Mouse (Mus musculus): ENCODE results near the gene Tmem9b. TPM values are rescaled to one million over a fixed set of nuclear protein-coding genes. Genes with fewer than 3 reads are reported as not detected.

The Tmem9b gene
- total RNA-seq (2021), result 10 to 100 TPM; 34.8 to 36.9 TPM
- long read RNA-seq, experiment 1, transcript Tmem9b-201 (5 exons, 1,703 nt), result major isoform, 51 of 56 reads
- long read RNA-seq, experiment 1, partial matches to known transcripts, result 5 of 56 reads
- long read RNA-seq, experiment 1, other reads (novel, unspliced or antisense), result 0 of 56 reads
- long read RNA-seq, experiment 2, transcript Tmem9b-201 (5 exons, 1,703 nt), result major isoform, 76 of 87 reads
- long read RNA-seq, experiment 2, partial matches to known transcripts, result 7 of 87 reads
- long read RNA-seq, experiment 2, other reads (novel, unspliced or antisense), result 4 of 87 reads

DNA sequence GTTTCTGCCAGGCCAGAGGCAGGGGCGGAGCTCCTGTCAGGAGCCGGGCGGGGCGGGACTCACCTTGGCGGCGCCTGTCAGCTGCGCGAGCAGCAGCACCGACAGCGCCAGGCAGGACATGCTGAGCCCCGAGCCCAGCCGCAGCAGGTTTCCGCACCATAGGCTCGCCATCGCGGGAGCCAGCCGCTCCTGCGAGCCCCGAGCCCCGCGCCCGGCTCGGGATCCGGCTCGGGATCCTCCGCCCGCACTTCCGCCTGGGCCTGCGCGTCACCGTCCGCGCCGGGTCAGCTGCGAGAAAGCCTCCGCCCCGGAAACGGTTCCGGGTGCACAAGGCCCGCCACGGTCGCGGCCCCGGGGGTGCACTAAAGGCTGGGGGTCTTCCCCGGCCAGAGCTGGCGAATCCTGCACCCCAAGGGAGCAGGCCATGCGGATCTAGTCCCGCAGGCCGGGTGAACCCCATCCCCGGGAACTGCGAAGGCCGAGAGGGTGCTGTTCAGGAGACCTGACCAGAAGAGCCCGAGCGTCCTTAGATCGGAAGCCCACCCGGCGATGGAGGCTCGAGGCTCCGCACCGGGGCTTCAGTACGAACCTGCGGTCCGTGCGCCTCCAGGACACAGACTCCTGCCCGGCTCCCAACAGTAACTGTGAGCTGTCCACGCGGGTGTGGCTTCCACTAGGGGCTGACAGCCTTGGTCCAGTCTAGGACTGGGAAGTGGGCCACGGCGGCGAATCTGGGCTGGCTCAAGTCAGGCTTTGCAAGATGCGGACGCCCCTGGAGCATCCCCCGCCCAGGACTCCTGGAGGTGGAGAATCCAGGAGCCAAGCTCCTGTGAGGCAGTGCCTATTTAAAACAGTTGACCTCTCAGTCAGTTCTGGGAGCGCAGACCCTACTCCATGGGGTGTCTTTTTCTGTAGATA, at the start of gene Tmem9b:
TSS of gene Tmem9b (minus strand) at position 868 of the 918 bp plus-strand sequence.
- DNase-seq (ENCODE audit: low spot score in 2 of 2), result peak; percentile 48 to 68

DNA sequence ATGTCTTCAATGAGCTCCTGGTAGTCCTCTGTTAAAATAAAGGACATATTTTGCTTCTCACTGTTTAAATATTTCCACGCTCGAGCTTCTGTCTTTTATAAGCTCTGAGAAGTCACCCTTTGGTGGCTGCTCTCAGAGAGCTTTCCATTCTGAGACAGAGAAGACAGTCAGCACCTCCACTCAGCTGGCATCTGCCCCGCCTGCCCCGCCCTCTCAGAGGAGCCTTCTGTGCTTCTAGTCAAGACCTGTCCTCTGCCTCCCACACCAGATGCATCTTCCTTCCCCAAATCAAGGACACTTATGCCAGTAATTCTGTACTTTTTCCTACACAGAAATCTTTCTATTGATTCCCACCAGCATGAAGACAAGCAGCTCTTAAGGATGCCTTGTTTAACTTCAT, 48.0 kb upstream of the Tmem9b start:
- no peak for DNase-seq (ENCODE audit: low spot score in 2 of 2)

DNA sequence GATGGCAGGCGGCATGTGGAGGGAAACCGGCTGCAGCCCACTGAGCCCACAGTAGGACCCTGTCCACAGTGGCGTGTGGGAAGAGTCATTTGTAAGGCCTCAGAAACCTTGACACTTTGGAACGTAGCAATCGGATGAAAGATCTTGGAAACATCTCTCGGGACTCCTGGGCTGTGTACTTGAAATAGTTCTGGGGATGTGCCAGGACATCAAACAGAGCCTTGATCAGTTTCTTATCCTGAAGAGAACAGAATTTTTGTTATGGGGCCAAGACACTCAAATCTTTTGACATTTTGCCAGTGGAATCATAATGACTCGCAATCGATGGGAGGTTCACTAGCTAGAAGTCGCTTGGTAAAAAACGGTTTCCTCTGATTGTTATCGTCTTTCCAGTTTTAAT, 46.5 kb upstream of the Tmem9b start:
- DNase-seq (ENCODE audit: low spot score in 2 of 2), result no peak

DNA sequence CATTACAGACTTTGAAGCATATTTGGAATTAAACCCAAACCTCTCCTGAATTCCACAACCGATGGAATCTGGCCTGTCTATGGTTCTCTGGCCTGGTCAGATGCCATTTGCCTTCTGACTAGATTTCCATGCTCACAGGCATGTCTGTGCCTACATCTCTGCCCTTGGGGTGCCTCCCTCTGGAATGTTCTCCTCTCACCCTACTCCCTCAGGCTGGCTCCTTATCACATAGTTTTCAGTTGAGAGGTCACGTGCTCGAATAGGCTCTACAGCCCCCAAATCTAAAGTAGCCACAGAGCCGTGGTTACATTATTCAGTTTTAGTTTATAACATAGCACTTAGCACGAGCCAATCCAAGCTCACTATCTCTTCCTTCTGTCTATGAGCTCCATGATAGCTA, 42.9 kb upstream of the Tmem9b start:
- no peak for DNase-seq (ENCODE audit: low spot score in 2 of 2)

DNA sequence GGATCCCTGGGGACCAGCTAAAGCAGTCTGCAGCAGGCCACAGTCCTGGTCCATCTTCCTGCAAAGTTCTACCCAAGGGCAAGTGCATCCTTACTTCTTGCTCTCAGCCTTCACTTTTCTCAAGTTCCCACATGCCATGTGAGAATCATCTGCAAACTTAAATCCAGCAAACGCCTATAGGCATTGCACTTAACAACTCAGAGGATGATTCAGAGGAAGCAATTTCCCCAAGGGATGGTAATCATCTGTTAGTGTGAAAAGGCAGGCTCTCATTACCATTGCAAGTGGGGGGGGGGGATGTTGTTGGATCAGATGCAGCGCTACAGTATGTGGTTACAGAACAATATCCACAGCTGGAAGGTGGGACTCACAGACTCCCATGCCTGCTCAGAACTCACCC, 41.9 kb upstream of the Tmem9b start:
- no peak for DNase-seq (ENCODE audit: low spot score in 2 of 2)

DNA sequence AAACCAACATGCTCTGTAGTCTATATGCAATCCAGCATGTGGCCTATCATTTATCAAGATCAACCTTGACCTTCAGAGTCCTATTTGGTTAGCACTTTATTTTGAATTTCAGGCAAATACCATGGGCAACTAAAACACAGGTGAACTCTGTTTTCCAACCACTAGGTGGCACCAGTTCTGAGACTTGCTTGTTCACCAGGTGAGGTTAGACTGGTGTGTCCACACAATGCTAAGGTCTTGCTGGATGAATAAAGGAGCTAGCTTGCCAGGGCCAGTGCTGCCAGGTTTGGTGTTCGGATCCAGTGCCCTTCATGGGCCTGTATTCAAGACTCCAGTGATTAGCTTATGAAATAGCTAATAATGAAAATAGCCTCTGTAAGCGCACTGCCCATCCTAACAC, 40.1 kb upstream of the Tmem9b start:
- DNase-seq (ENCODE audit: low spot score in 2 of 2), result no peak

DNA sequence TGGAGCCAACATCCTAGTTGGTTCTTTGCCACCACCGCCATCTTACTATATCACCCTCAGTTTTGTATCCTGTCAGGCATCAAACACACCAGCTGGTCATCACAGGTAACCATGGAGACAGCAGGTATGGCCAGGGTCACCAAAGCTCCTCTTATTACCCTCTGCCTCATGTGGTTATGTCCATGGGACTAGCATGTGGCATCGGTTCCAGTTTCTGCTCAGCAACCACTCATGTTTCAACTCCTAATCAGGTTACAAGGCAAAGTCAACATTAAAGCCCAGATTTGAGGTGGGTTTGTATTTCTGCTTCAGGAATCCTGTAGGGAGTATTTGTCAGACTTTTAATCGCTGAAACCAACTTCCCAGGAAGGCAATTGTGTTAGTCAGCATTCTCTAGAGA, 38.1 kb upstream of the Tmem9b start:
- no peak for DNase-seq (ENCODE audit: low spot score in 2 of 2)

DNA sequence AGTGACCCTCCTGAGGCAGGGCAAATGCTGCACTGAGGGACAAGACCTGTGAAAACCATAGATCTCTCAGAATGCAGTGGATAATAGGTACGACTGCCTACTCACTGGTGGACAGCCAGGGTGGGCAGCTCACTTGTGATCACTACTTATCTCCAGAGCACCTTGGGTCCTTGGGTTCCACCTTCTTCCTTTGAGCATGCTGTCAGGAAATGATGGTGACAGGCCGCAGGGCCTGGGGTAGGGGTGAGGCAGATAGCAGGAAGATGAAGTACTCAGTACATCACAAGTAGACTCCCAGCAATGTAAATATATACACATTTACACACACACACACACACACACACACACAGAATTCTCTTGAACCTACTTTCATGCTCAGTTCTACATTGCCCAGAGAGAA, 35.2 kb upstream of the Tmem9b start:
- no peak for DNase-seq (ENCODE audit: low spot score in 2 of 2)

DNA sequence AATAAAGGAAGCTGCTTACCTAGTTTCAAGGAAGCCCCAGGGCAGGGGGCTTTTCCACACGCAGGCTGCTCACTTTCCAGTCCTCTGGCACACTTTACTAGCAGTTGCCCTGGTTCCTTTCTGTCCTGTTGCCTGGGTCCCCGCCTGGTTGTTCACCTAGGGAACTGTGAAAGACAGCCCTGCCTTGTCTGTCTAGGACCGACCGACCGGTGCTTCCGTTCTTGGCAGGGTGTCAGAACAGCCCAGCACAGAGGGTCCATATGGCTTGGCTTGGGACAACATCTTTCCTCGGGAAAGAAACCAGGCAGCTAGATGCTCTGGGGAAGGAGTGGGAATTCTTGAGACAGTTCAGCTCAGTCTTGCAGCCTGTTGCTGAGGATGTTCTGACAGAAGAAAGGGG, 30.6 kb upstream of the Tmem9b start:
- no peak for DNase-seq (ENCODE audit: low spot score in 2 of 2)

DNA sequence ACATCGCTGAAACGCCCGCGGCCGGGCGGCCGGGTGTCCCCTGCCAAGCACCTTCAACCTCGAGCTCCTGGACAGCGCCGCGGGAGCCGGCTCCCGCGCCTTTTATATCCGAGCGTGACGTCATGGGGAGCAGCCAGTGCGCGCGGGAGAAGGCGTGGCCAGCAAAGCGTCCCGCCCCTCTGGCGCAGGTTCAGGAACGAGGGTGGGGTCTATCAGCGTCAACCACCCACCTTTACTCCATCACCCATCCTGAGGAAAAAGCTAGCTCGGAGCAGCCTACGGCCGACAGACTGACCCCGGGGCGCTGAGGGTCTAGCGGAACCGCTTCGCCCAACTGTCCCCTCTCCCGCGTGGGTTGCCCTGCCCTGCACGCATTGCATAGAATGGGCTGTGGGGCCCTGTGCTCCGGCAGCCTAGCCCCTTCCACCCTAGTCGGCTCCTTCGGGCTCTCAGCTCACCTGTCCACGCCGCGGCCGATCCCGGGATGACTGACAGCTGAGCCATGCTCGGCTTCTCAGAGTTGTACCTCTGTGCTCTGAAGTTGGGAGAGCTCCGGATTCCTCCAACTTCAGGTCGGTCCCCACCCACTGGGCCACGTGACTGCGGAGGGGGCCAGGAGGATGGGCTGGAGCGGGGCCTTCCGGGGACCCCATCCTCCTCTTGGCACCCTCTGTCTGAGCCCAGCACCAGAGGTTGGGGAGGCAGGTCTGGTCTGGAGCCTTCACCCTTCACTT, 29.0 kb upstream of the Tmem9b start, which contains the start of gene Nrip3:
TSS of gene Nrip3 (minus strand) at position 556 of the 734 bp plus-strand sequence.
- DNase-seq (ENCODE audit: low spot score in 2 of 2), result peak; percentile 31 to 37

DNA sequence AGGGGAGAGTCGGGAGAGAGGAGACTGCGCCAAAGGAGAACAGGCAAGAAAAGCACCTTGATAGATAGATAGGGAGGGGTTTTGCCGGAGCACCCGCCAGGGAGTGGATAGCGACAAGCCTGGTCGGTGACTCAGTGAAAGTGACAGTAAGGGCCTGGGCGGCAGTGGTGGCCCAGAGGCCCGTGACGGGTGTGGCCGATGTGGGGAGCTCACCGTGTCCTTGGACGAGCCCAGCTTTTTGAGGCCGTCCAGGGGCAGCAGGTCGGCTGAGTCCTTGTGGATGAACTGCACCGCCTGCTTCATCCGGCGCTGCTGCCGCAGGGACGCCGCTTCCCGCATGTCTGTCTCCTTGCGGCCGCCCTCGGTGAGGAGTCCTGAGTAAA, 28.4 kb upstream of the Tmem9b start:
- DNase-seq (ENCODE audit: low spot score in 2 of 2), result no peak

DNA sequence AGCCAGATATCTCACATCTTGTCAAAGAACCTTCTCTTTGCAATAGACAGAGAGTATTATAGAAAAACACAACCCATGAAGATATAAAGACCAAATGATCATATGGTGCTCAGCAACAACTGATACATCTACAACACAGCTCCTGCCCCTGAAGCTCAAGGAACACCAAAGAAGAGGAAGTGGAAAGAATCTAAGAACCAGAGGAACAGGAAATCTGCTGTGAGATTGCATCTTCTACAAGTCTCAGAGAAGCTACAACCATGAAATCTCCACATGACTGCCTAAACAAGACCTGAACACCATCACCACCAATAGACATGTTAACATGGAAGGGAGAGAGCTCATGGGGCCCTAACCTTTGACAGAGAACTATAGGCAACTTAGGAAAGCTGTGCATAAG, 19.6 kb upstream of the Tmem9b start:
- no peak for DNase-seq (ENCODE audit: low spot score in 2 of 2)

DNA sequence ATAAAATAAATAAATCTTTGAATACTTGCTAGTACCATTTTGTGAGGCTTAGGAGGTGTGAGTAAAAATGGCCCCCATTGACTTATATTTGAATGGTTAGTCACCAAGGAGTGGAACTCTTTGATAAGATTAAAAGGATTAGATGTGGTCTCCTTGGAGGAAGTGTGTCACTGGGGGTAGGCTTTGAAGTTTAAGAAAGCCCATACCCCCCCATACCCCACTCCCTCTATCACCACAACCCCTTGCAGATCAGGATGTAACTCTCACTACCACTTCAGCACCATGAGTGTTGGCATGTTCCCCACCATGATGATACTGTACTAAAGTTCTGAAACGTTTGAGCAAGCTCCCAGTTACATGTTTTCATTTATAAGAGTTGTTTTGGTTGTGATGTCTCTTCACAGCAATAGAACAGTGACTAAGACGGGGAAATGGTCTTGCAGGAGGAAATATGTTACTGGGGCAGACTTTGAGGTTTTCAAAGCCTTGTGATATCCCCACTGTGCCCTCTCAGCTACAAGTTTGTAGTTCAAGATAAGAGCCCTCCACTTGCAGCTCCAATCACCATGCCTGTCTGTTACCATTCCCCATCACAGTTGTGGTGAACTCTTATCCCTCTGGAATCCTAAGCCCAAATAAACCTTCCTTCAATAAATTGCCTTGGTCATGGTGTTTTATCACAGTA, 16.2 kb upstream of the Tmem9b start:
- DNase-seq (ENCODE audit: low spot score in 2 of 2), result no peak

DNA sequence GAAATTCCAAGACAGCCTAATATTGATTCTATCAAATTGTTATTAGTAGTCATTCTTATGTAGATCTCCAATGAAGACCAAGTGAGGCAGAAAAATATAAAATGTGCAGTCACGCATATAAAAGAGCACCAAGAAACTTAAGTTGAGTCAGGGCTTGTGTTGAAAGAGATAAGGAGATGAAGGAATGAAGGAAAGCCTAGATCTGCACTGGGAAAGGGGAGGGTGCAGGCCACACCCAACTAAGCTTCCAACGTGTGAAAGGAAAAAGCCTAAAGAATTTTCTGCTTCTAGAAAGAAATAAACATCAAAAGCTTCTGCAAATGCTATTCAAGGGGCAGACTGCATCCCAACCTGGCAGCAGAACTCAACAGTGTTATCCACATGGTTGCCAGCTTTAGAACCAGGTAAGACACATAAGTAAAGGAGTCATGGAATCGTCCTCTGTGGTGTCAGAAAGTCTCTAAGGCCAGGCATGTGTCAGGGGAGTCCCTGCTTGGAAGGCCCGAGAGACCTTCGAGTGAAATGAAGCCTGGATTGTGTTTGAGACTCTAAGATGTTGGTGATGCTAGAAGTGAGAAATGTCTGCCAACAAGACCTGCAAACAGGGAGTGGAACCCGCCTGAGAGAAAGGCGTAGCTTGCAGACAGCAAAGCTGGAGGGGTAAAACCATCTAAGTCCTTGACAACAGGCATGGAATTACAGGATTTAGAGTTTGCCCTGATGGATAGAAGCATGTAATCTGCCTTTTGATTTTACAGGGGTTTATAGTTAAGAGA, 15.1 kb upstream of the Tmem9b start:
- DNase-seq (ENCODE audit: low spot score in 2 of 2), result no peak

DNA sequence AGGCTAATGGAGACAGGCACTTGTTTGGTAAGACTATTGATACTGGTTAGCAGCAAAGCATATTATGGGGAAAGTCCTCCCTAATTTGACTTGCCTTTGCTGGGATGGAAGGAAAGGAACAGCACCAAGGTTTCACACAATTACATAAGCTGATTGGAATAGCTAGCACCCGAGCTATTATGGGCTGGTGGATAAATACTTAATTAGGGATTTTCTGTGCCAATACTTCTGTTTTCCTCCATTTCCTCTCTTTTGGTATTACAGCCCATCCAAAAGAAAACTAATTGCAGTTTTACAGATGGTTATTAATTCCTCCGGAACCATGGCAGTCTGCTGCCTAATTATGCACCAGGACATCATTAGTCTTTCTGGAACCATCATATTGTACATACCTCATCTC, 11.3 kb upstream of the Tmem9b start:
- DNase-seq (ENCODE audit: low spot score in 2 of 2), result no peak

DNA sequence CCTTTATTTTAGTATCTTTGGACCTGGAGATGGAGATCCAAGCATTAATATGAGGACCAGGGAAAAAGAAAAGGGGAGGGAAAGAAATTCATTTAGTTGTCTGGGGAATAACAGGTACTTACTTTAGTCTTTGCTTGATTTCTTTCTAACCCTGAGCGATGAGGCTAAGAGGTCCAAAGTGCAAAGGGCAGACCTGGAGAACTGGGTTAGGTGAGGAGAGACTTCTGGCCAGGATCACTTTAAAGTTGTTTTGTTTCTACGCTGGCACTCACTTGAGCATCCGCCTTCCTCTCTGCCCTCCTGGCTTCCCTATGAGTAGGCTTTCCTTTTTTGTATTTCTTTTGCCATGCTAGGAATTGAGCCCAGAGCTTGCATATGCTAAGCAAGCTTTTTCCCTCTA, 3.6 kb upstream of the Tmem9b start:
- DNase-seq (ENCODE audit: low spot score in 2 of 2), result no peak

DNA sequence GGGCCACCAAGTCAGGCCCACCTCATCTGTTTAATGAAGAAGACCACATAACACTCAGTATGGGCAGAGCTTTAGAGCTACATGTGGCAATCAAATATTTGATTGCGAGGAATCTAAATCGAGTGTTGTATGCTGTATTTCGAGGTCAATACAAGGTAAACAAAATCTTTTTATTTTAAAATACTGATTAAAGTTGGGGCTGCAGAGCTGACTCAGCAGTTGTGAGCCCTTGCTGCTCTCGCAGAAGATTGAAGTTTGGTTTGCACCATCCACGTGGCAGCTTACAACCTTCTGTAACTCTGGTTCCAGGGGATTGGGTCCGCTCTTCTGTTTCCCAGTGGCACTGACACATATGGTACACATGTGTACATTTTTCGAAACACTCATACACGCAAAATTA, 1.4 kb upstream of the Tmem9b start:
- no peak for DNase-seq (ENCODE audit: low spot score in 2 of 2)

DNA sequence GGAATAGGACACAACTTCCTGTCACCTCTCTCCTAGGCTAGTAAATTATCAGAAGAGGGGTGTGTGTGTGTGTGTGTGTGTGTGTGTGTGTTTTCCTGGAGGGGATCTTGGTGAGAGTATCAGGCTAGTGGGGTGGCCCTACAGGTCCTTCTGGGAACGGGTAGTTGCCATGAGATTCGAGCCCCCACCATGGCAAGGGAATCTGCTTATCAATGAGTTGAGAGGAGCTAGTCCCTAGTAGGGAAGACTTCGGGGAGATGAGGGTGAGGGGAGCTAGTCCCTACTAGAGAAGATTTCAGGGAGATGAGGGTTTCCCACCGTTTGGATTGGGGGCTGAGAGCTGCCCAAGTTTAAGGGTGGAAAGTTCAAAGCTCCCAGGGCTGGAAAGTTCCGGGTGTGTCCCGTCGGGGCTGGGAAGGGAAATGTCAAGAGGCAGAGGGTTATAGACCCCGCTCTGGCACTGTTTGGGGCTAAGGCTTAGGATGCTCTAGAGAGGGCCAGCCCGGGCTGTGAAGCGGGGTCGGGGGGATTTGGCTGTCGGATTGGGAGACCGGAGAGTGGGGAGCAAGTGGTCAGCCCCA, 1.2 kb downstream of the Tmem9b start:
- no peak for DNase-seq (ENCODE audit: low spot score in 2 of 2)

DNA sequence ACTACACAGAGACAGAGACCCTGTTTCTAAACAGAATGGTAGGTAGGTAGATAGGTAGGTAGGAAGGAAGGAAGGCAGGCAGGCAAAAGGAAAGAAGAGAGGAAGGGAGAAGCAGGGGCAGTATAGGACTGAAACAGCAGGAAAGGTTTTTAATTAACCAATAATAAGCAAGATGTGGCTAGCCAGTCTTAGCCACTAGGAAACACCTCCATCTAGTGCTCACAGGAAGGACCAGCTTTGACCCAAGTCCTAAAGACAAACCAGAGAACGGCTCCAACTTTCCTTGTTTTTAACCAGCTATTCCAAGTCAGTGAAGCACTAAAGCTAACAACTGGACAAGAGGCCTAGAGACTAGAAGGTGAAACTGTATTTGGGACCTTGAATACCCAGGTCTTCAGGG, 4.9 kb downstream of the Tmem9b start:
- no peak for DNase-seq (ENCODE audit: low spot score in 2 of 2)

DNA sequence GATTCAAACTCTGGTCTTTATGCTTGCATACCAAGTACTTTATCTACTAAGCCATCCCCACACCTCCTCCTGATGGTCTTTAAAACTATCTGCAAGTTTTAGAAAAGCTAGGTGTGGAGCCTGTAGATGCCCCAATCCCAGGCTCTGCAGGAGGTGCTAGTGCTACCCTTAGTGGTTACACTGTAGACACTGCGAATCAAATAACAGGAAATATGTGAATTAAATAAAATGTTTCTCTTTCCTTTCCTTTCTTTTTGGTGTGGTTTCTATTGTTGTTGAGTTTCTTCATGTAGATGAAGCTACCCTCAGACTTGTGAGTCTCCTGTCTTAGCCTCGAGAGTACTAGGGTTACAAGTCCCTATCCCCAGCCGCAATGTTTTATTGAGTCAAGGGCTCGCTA, 11.0 kb downstream of the Tmem9b start:
- no peak for DNase-seq (ENCODE audit: low spot score in 2 of 2)
